Mouse (Mus musculus) neural tube, embryonic 15.5 days (tissue): Measurements from ENCODE around the gene Hif1an. TPM values are rescaled to one million over a fixed set of nuclear protein-coding genes. Genes with fewer than 3 reads are reported as not detected.

Experiments
- polyA plus RNA-seq: library from polyadenylated mRNA; unstranded; fragments of >200 nt; fragmentation: Nextera tagmentation; extraction: Ambion mirVana; gene quantifications from 2 replicates; pipeline ENCODE4 v1.2.1, GENCODE M21; 2015

Hif1an gene
- polyA plus RNA-seq, 1 experiment from 2014 or later = 25.0 TPM

Other genes starting within 250 kb of the Hif1an start
- gene Scd4, start 229.8 kb upstream of the Hif1an start, polyA plus RNA-seq = 0.09 and 0.15 TPM in 2 replicates
- gene Scd1, start 155.0 kb upstream of the Hif1an start, polyA plus RNA-seq = 7.5 and 8.5 TPM in 2 replicates
- 0.05 and 0.14 TPM in 2 replicates for gene Wnt8b, start 69.4 kb upstream of the Hif1an start, polyA plus RNA-seq
- gene Sec31b, start 17.0 kb upstream of the Hif1an start, polyA plus RNA-seq = 0.41 and 0.69 TPM in 2 replicates
- gene Gm20538, start 10.0 kb upstream of the Hif1an start, polyA plus RNA-seq = not detected in 2 replicates
- 714 and 813 TPM in 2 replicates for gene Ndufb8, start 7.4 kb upstream of the Hif1an start, polyA plus RNA-seq
- 16.5 and 20.5 TPM in 2 replicates for gene Pax2, start 193.2 kb downstream of the Hif1an start, polyA plus RNA-seq